Mouse (Mus musculus) heart, postnatal 36 days (tissue): ENCODE measurements at regions not wholly inside any gene's neighbourhood (a gene's known extent, or its start where the extent isn't known, plus 50 kb on each side); places are given as distances from the start of the nearest gene placed in this dataset.

Experiments used
- DNase-seq, 2 experiments: peaks; one replicate each; pipeline ENCODE4 v3.0.0; 2021 to 2022
- intact Hi-C: fragments of 180-260 bp; cut with DNase I; formaldehyde crosslinking; loops from one replicate; pipeline ENCODE4 v1.15.1; 2025

- intact Hi-C loops: no loop called here
- DNase-seq: no peak
Measured at GRCm38 (mm10) chr13:114237391-114237790, 150.7 kb downstream of the Ndufs4 start.

GRCm38 (mm10) chr13:114235892-114236291 is 152.2 kb downstream of the Ndufs4 start:
- no peak for DNase-seq
- intact Hi-C loops: no loop called here

GRCm38 (mm10) chr13:114232203-114232602 is 155.9 kb downstream of the Ndufs4 start:
- intact Hi-C loops: no loop called here
- no peak for DNase-seq

DNA sequence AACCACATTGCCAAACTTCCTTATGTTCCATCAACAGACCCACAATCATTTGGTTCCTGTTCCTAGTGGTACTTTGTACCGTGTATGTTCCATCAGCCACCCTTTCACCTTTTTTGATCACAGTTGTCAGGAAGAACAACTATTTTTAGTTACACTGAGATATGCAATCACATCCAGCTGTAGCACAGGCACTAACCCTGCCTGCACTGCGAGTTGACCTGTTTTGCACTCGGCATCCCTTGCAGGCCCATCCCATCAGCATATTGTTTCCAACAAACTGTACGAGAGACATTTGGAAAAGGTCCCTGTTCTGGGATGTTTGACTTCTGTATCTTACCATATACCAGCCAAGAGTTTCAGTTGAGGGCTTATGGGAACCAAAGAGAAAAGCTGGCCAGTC is 157.5 kb downstream of the Ndufs4 start:
- peak in 1 of 2 experiments; percentile 3 for DNase-seq
- intact Hi-C loops: no loop called here

GRCm38 (mm10) chr13:114227046-114227445 is 161.0 kb downstream of the Ndufs4 start:
- intact Hi-C loops: no loop called here
- no peak for DNase-seq

- intact Hi-C loops: no loop called here
- DNase-seq: no peak
Measured at GRCm38 (mm10) chr13:114226291-114226925, 161.7 kb downstream of the Ndufs4 start.

DNA sequence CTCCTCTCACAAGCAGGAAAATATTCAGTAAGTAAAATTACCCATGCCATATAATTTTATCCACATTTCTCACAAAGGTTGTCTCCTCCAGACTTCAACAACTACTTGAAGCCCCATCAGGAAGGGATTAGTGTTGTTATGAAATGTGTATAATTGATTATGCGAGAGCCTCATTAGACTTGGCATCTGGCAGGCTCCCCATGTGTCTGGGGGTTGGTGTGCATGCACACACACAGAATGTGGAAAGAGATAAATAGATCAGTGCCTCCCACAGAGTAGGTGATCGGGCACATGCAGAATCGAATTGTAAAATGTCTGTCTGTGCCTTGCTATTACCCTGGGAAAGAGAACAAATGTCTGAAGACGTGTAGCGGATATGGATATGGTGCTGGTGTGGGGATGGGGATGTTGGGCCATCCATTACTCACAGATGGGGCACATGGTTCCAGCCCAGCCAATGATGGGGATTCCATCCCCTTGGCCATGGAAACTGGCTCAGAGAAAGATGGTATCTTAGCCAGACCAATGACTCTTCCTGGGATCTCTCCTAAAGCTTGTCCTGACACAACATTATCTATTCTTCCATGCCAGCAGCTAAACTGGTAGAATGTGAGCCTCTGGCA is 168.1 kb downstream of the Ndufs4 start:
- DNase-seq: no peak
- intact Hi-C loops: no loop called here

- DNase-seq: no peak
- intact Hi-C loops: no loop called here
Measured at GRCm38 (mm10) chr13:114215044-114215443, 173.0 kb downstream of the Ndufs4 start.
